Mouse (Mus musculus) cerebellum, adult 18-20 months (tissue): ENCODE measurements around the gene Aldh4a1.

Experiments used
- DNase-seq, 2 experiments: peaks; one replicate each; pipeline ENCODE4 v3.0.0; 2021

Aldh4a1 gene

DNA sequence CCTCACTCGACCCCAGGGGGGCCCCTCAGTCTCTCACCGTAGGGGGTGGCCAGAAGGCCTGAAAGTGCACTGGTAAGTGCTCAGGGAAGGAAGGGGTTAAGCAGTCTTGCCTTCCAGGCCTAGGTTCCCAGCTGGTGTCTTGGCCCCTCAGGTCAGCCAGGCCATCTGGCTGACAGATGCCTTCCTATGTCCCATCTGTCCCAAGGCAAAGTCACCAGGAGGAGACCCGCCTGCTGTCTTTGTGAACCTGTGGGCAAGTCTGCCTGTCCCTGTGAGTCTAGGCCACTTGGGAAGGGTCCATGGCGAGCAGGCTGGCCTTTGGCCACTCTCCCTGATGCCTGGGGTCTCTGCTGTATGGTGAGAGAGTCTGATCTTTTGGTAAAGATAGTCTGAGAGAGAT, 32.2 kb upstream of the Aldh4a1 start:
- DNase-seq = peak; percentile 90 to 92

DNA sequence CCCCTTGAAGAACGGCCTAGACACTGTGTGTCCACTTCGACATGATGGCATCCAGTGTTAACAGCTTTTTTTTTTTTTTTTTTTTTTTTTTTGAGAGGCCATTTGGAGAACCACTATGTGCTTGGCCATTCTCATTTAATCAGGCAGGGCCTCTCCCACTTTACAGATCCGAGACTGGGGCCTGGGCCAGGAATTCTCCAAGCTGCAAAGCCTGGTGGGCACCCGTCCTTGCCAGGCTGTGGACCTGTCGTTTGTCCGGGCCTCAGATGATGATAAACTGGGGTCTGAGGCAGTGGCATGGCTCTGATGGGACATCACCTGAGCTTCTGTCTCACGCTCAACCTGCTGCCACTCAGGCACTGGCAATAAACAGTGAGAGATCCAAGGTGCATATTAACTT, 29.8 kb upstream of the Aldh4a1 start:
- peak in 1 of 2 experiments; percentile 37 for DNase-seq

DNA sequence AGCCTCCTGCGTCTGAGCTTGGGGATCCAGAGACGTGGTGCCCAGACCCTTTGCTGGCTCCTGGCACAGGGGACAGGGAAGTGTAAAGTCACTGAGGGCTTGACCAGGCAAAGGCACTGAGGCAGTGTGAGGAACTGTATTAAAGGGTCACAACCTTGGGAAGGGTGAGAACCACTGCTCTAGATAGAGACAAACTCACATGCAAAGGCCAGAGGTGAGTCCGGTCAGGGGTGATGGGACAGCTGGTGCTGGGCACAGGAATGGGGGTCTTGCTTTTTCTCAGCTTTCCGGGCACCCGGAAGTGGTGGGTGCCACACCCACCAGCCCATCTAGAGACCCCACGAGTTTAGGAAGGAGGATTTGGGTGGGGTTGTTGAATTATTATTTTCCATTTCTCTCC, 29.3 kb upstream of the Aldh4a1 start:
- no peak for DNase-seq

DNA sequence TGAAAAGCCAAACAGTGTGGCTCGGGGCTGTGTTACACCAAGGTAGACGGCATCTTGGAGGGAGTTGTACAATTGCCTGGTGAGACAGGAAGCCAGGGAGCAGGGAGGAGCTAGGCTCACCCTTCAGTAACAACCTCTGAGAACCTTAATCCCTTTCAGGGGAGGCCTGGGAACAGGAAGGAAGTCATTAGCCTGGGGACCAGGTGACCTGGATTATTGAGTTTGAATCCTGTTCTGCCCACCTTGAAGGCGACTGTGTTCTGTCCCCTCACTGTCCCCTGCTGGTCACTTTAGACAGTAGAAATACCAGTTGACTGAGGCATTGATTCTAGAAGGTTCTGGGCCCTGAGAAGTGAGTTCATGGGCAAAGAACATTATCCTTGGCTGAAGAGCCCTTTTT, 28.6 kb upstream of the Aldh4a1 start:
- peak in 1 of 2 experiments; percentile 20 for DNase-seq

DNA sequence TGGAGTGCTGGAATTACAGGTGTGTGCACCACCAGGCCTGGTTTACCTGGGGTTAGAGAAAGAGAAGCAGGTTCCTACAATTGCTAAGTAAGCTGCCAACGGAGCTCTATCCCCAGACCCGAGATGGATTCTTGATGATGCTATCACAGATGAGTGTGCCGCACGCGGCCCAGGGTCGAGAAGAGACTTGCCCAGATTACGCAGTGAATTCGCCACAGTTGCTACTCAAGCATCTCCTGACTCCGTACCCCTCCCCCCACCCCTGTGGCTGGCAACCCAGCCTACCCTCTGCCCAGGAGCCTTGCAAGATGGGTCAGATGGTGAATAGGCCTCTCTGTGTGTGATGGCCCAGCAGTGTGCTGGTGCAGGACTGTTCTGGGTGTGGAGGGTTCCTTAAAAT, 26.0 kb upstream of the Aldh4a1 start:
- peak in 1 of 2 experiments; percentile 32 for DNase-seq

DNA sequence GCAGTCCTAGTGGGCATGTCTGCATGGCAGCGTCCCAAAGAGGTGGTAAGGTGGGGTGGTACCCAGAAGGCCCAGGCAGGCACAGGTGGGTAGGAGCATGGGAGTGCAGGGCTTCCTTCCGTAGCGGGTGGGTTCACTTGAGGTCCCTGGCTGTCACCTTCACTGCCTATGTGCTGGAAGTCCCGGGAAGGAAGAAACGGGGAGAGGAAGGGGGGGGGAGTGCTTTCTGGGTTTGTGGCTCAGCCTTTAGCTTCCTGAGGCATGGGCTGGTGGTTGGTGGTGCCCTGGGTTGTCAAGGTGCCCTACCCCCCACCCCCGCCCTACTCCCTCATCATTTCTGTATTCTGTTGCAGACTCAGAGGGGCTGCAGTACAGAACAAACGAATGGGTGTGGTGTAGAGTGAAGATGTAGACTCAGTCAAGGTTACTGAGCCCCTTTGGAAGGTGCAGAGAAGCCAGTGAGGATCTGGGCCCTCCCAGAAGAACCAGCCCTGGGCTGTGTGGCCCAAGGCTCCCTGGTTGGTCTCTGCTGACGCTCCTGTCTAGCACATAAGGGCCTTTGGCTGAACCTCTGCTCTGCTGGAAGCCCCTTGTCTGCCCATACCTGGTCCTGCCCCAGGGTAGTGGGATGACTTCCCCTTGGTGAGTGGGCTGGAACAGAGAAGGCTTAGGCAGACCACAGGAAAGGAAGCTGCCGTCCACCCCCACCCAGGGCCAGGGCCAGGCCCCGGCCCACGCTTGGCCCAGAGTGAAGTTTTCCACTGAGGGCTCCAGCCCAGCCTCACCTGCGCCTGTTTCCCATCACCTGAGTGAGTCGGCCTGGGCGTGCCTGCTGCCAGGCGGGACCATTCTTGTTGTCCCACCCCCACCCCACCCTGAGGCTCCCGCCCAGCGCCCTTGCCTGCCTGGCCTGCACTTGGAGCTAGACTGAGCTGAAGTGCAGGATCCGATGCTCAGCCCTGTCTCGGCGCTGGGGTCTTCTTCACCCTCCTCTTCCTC, 25.1 kb upstream of the Aldh4a1 start:
- DNase-seq = peak in 1 of 2 experiments; percentile 20

DNA sequence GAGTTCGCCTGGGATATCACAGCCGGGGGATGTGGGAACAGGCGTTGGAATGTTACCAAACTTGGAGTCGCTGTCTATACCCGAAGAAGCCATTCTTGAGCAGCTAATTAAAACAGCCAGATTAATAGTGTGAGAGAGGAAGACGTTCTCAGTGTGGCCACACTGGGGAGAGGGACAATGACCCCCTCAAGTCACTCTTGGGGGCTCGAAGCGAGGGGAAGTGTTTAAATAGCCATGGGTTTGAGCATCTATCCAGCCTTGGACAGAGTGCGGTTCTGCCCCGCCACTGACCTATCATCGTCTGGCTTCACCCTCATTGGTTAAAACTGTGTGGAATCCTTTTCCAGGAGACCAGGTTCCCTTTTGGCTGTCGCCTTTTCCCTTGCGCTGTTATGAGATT, 24.3 kb upstream of the Aldh4a1 start:
- peak in 1 of 2 experiments; percentile 28 for DNase-seq

DNA sequence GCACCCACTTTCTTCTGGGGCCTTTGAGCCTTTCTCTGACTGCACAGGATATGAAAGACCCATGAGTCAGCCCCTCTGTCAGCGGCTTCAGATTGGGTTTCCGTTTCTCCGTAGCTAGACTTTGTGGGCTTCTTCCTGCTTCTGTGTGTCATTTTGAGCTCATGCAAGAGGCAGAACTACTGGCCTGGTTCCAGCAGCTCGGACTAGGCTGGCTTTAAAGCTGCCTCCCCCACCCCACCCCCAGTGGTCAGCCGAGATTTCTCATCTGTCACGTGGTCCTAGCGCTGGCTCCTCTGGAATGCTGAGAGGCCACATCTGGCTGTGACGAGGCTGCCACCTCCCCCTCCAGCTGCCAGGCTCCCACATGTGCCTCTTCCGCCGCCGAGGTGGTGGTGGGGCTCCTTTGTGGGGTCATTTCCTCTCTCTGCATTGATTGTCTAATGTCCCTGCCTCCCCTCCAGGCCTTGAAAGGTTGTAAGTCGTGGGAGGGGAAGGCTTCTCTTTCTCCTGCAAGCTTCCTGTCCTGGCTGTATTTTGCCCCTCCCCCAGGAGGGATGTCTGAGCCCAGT, 23.6 kb upstream of the Aldh4a1 start:
- DNase-seq = peak; percentile 55

DNA sequence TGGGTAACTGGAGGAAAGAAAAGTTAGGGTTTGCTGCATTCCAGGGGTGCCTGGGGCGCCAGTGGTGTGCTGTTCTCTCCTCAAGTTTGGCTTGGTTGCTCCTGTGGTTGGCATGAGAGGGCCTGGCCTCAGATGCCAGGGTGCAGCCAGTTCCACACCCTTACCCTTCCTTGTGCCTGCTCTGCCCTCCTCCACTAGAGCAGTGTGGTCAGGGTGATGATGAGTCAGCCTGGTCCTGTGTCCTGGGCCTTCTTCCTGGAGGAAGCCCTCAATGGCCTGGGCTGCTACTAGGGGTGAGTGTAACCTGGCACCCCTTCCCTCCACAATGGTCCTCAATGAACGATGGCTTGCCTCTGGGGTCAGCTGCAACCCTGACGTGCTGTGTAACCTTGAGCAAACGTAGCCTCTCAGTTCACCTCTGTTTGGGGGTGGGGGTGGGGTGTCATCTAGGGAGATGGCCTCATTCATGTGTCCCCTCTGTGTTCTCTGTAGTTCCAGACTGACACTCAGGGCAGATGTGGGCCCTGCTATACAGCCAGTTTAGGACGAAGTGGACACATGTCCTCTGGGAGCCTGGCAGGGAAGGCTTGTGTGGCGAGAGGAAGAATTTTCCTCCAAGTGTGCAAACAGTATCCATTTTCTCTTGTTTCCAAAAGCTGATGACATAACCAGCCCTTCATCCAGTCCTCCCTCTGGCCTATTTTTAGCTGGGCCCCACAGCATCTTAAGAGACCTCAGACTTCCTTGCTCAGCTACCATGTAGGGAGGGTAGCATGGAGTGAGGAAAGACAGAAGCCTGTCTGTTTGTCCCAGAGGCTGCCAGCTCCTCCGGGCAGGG, 20.9 kb upstream of the Aldh4a1 start:
- no peak for DNase-seq

DNA sequence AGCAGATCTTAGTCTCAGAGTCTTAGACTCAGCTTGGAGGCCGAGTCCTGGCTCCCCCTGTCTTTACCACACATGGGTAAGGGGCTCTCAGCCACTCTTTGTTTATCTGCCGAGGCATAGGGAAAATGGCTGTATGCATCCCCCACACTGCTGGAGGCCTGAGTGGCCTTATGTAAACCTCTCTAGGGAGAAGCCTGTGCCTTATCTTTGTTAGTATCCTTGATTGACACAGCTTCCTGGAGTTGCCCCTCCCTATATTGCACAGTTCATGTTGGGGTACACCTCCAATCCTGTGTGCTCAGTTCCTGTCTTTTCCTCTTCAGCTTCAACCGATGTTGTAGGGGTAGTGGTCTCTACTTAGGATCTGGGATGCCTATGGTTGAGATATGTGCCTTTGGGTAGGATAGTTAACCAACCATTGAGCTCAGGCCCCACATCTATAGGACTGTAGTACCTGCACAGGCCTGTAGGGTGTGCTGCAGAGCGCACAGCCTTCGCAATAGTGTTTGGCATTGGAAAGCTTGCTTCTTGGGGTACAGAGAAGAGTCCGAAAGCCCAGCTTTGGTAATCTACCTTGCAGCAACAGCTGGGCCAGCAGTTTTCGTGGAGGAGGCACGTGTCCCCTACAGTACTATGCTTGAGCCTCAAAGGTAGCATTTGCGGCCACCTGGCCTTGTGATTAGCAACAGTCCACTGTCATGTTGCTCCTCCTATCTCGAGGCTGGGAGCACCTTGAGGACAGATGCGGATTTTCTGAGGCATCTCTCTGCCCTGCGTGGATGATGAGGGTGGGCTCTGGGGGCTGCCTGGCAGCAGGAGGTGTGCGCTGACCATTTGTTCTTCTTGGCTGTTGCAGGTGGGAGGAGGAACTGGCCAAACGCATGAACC, 20.1 kb upstream of the Aldh4a1 start, which contains the start of gene Gm21969:
Gene Gm21969 (plus strand): TSS at position 830 of the 888 bp plus-strand sequence.
- peak; percentile 59 to 77 for DNase-seq

DNA sequence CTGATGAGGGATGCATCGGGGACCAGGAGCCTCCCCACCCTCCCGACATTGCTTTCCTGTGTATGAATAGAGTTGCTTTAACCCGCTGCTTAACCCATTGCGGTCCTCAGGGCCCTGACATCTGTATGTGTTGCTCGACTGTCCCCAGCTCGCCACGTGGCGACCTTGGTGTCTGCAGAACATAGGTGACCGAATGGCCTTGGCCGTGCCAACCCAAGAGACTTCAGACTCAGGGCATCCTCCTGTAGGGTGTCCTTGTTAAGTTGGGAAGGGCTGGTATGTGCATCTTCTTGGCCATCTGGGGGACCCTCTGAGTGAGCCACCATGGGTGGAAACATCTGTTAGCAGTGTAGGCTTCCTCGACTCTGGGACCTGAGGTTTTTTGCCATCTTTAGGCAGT, 17.4 kb upstream of the Aldh4a1 start:
- DNase-seq = no peak

DNA sequence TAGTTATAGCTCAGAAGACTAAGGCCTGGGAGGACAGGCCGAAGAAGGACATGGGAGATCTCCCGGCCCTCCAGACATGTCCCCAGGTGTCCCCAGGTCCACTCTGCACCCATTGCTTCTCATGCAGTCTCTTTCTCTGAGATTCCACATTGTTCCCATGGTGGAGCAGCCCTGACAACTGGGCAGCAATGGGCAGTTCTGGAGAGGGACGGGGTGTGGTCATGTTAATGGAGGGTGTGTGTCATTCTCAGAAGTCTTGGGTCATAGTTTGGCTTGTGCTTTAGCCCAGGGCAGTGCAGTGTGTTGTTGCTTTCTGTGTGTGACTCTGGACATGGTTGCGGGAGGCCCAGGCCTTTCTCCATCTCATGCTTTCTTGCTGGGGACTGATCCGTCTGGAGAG, 15.9 kb upstream of the Aldh4a1 start:
- DNase-seq = no peak

DNA sequence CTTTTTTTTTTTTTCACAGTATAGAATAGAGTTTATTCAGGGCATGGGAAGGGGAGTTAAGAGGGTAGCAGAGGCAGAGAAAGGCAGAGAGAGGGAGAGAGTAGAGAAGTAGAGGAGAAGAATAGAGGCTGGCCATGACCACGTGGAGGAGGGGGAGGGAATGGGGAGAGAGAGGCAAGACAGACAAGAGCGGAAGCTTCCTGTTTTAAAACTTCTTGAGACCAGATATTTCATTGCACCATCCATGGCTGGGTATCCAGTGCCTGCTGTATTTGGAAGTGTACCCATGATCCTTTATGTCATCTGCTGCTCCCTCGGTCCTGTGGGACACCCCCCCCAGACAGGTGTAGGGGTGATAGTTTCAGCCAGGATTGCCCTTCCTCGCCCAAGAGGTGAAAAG, 13.7 kb upstream of the Aldh4a1 start:
- DNase-seq = no peak

DNA sequence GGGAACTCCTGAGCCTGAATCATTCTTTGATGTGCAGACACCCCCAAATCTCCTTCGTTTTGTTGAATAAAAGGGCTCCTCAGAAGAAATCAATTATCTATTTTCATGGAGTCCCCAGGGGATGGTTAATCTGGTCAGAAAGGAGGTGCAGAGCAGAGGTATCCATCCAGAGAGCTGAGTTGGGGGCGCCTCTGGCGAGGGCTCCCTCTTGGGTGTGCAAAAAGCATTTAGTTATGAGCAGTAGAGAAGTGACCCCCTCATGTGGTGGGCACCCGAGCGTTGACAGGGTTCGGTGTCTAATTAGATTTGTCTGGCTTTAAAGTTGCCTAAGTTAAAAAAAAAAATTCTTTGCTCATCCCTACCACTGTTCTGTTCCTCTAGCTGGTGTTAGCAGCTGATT, 11.7 kb upstream of the Aldh4a1 start:
- no peak for DNase-seq

DNA sequence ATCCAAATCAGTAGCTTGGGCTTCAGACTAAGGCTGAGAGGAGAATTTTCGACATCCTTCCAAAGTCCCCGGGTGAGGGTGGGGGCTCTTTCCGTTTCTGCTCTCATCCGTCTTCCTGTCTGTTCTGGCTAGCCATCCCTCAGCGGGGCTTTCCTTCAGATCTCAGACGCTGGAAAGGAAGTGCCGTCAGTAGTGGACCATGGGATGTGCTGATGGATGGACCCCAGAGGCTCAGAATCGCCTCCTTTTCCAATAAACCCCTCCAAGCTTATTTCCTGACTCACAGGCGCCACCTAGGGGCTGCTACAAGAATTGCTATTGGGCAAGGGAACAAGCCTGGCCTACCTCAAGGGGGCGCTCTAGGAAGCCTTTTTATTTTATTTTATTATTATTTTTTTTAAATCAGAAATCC, 11.1 kb upstream of the Aldh4a1 start:
- DNase-seq = peak; percentile 72 to 86

DNA sequence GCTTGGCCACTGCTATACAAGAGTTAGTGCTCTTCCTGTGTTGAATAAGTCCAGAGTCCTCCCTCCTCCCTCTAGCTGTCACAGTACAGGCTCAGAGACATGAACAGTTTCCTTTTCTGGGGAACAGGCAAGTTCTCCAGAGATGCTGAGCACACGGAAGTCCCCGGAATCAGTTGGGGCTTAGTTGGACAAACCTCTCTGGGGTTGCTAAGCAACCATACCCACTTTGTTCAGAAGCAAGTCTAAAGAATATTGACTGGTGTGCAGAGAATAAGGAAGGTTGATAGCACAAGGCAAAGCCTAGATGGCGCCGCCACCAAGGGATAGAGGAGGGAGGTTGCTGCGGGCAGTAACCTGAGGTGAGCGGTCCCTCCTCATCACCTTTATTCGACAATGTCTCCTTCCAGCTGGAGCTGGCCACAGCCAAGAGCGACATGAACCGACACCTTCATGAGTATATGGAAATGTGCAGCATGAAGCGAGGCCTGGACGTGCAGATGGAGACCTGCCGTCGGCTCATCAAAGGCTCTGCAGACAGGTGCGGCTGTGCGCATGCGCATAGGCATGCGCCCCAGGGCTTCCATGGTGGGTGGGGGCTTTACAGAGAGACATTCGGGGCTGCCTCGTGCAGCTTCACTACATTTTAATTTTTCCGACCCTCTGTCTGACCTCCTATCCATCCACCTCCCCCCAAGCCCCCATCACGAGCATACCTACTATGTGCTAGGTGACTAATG, 8.0 kb upstream of the Aldh4a1 start:
- DNase-seq = no peak

DNA sequence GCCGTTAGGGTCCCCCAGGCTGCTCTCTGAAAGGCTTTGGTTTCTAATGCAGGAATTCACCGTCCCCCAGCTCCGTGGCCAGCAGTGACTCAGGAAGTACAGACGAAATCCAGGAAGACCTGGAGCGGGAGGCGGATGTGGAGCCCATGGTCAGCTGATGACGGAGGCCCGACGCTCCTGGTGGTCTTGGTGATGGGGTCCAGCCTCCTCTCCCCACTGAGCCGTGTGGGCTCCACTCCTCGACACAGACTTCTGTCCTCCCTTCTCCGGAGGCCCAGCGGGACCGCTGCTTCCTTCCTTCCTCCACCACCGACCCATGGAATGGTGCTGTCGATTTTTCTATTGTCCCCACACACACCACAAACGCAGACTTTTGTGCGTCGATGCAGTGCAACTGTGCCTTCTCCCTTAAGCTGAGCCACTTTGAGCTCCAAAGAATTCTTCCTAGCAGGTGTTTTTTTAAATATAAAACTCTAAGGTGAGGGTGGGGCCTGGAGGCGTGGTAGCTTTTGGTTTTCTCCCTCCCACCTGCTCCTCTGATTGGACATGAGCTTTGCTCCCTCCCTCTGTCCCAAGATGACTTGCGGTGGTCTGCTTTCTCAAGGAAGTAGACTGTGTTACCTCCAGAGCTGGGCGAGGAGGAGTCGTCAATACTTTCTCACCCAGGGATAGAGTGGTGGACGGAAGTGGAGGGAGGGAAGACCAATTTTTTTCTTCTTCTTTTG, 6.2 kb upstream of the Aldh4a1 start:
- no peak for DNase-seq

DNA sequence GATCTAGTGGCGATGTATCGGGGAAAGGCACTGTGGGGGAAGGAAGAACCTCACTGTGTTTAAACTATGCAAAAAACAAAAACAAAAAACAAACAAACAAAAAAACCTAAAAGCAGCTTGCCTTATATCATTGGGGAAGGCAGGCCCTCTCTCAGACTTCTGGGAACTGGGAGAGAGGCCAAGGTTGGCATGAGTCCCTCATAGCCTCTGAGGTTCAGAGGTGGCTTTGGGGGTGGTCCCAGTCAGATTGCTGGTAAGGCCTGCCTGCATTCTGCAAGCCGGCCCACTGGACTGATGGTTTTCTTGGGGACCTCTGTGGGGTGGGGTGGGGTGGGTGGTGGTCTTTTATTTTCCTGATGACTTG, 5.7 kb upstream of the Aldh4a1 start:
- no peak for DNase-seq

DNA sequence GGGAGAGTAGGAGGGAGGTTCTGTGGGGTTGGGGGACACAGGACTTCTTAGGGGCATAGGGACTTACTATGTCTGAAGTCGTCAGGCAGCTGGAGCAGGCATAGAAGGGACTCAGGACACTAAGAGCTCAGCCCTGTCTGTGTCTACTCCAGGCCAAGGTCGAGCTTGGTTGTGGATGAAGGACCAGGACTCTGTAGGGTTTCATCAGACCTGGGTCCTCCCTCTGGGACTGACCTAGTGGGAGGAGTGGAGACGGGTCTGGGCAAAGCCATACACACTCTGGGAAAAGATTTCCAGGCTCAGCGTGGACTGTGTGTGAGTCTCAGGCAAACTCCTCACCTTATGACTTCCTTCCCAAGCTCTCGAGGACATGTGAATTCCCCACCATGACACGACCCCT, 2.9 kb upstream of the Aldh4a1 start:
- DNase-seq = no peak

DNA sequence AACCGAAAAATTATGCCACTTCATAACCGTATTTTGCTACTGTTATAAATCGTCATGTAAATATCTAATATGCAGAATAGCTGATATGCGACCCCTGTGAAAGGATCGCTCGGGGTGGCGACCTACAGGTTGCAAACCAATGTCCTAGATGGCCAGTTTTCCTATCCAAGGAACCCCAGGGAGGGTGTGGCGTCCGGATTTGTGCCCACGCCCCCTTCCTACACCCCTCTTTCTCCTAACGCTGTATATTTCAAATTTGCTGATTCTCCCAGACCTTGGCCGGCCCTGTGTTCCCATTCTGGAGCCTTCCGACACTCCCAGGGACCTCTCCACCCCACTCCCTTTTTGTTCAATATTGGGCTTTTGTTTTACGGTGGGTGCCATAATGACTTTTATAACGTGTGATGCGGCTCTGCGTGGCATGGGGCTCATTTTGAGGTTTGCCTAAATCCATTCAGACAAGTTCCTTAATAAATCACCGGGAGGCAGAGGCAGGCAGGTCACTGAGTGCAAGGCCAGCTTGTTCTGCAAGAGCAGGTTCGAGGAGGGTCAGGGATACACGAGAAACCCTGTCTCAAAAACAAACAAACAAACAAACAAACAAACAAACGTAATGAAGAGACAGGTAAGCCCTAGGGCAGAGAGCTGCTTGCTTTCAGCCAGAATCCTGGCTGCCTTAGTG, 909 bp downstream of the Aldh4a1 start:
- DNase-seq = no peak
